Mouse (Mus musculus) skeletal muscle tissue, adult 2 months (tissue): ENCODE data around the gene Mcm3.
"Not testable (repeated sequence)": the region's sequence is repeated elsewhere in the genome, so short reads cannot be mapped to it uniquely, and the experiment has no call there.

Experiments used
- DNase-seq: peaks from one replicate; pipeline ENCODE4 v3.0.0-alpha.2; 2012; ENCODE audit warnings: low read depth, low spot score

Mcm3 gene

DNA sequence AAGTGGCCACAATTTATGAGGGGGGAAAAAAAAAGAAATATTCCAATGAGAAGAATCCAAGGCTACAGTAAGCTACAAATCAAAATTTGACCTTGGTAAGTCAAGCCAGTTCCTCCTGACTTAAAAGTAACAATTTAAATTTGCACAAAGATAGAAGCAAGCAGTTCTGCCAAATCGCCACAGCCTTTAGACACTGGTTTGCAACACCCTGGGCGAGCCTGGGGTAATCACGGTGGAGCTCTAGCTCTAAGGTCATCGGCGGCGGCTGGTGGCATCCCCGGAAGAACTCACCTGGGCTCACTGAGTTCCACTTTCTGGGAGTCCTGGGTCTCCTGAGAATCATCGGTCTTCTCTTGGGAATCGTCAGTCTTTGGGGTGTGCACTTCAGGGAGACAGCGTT, 15.6 kb downstream of the Mcm3 start:
- no peak for DNase-seq

- no peak for DNase-seq
Observed at GRCm38 (mm10) chr1:20801682-20802390, 18.3 kb downstream of the Mcm3 start.

DNA sequence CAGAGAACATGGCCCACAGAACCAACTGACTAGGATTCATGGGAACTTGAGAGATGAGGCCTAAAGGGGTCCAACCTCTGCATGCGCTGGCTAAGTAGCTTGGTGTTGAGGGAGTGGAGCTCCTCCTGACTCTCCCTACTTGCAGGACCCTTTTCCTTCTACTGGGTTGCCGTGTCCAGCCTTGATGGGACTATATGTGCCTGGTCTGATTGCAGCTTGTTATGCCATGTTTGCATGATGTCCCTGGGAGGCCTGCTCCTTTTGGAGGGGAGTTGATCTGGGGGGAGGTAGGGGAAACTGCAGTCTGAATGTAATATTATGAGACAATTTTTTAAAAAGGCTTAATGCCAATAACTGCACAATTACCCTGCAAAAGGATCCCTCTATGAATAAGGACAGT, 18.8 kb downstream of the Mcm3 start:
- no peak for DNase-seq

DNA sequence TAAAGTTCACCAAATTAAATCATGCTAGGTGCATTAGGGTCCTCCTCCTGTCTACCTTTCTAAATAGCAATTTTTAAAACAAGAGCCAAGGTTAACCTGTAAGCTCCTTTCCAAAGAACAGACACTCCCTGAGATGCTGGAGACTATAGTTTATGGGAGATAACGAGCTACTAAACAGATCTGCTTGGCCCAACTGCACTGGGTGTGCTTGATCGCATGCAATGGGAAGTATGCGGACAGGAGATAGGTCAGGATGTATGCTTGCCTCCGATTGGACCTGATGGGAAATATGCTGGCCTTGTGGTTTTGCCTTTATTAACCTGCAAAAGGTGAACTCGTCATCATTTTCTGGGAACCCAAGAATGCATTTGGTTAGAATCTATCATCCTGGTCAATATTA, 24.9 kb downstream of the Mcm3 start:
- no peak for DNase-seq

DNA sequence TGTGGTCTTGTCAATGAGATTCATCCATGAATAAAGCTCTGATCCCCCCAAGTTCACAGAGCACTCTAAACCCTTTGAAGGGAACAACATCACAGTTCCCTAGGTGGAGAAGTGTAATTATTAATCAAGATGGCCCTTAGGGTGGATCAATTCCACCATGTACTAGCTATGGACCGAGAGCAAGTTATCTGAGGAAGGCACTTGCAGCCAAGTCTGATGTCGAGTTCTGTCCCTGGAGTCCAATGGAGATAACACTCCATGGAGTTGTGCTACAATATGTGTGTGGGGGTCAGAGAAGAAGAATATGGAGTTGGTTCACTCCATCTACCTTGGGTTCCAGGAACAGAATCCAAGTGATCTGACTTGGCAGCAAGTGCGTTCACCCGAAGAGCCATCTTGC, 25.4 kb downstream of the Mcm3 start:
- no peak for DNase-seq

DNA sequence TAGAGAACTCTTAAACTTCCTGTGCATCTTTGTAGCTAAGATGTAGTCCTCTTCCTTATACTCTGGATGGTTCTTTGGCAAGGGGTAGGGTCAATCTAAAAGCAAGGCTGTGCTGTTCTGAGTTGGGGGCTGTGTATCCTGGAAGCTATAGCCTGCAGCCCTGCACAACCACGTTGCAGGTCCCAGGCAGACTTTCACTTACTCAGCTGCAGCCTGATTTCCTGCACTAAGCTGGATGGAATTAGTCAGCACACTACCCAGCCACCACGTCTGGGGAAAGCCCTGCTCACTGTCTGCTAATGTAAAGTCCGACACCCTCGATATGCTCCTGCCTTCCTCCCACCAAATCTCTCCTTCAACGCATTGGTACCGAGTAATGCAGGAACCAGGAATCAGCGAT, 28.7 kb downstream of the Mcm3 start:
- no peak for DNase-seq

GRCm38 (mm10) chr1:20790517-20790916, 29.6 kb downstream of the Mcm3 start, which contains the start of gene Il17f:
Il17f (minus strand) TSS chr1:20790617.
- not testable (repeated sequence) for DNase-seq

GRCm38 (mm10) chr1:20788419-20788818, 31.7 kb downstream of the Mcm3 start:
- no peak for DNase-seq

DNA sequence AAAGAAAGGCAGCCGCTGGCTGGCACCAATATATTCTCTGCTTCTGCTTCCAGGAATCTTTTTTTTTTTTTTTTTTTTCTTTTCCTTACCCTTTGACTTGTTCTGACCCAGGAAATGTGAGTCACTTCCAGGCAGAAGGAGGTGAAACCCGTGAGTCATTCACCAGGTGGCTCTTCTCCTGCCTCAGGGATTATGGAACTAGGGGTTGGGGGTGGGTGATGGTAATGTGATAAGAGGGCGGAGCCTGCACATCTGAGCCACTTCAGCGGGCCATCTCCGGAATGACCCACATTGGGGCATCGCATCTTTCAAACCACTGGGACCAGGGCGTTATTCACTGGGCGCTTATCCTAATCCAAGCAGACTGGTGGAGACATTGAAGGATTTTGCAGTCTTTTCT, 33.1 kb downstream of the Mcm3 start:
- no peak for DNase-seq

- no peak for DNase-seq
Observed at GRCm38 (mm10) chr1:20778366-20778765, 41.7 kb downstream of the Mcm3 start.

- DNase-seq: not testable (repeated sequence)
Observed at GRCm38 (mm10) chr1:20774026-20774730, 45.9 kb downstream of the Mcm3 start.

DNA sequence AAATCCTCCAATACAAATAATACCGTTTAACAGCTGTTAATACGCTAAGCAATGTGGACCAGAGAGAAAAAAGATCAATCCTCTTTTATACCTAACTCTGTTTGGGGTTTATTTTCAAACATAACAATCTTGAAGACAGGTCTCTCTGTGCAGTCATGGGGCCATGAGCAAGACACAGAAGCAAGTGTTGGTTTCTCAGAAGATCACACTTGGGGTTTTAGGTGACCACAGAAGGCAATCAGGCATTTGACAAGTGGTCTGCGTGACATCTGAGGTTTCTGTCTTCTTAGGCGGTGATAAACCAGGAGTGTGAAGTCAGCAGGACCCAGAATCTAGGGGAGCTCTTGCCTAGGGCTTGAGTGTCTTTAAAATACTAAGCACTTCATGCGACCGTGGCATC, 53.6 kb downstream of the Mcm3 start:
- DNase-seq: no peak

- no peak for DNase-seq
Observed at GRCm38 (mm10) chr1:20761411-20761810, 58.7 kb downstream of the Mcm3 start.

GRCm38 (mm10) chr1:20760331-20760730, 59.8 kb downstream of the Mcm3 start:
- no peak for DNase-seq

- no peak for DNase-seq
Observed at GRCm38 (mm10) chr1:20759799-20760198, 60.3 kb downstream of the Mcm3 start.

DNA sequence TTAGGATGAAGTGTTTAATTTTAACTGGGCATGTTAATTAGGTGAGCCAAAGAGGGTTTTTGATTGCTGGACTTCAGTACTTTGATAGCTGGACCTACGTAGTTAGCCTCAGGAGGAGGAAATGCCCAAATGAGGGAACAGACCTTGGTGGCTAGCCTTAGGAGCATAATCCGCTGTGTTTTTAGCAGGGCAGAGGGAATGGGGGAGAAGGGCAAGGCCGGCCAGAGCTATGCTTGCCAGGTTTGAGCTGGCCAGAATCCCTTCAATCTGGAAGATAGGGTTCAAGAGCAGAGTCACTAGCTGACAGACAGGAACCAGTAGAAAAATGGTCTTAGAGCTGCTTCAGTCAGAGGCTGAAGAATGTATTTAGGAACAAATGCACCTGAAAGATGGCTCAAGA, 62.5 kb downstream of the Mcm3 start:
- DNase-seq: no peak

- no peak for DNase-seq
Observed at GRCm38 (mm10) chr1:20754439-20754838, 65.7 kb downstream of the Mcm3 start.
